Mouse (Mus musculus): ENCODE results near the gene Catsperb. TPM values are rescaled to one million over a fixed set of nuclear protein-coding genes. Genes with fewer than 3 reads are reported as not detected.

The Catsperb gene
- polyA plus RNA-seq, 1 experiment from 2014 or later = not detected

- Histone ChIP-seq H3K4me1 (replicated peaks; ENCODE audit: control insufficient read depth, insufficient read depth, low read length) (no peaks in the 10 kb centered on the region), H3K9ac (ENCODE audit: low read depth, low read length) (no peak overlapping the region), H3K4me3 (ENCODE audit: low read depth, low read length) (no peak overlapping the region), H3K4me2 (no peak overlapping the region), H3K36me3 (ENCODE audit: control insufficient read depth, insufficient read depth, low read length) (no peaks in the 10 kb centered on the region), H3K27me3 (replicated peaks; ENCODE audit: control insufficient read depth, insufficient read depth, low read length) (no peaks in the 10 kb centered on the region), H3K27ac (ENCODE audit: low read depth, low read length) (no peak overlapping the region), H3K9me3 (ENCODE audit: control insufficient read depth, low read length) (no peaks in the 10 kb centered on the region)
- DNase-seq (ENCODE audit: low spot score) = no peak
- ATAC-seq (replicated peaks; ENCODE audit: low FRiP score) = no peak
- 85% methylated on average over 2 of the region's 2 CpGs for WGBS
These were observed 263.0 kb downstream of the Catsperb start for GRCm38 (mm10) chr12:101667502-101667901.

Small RNA genes lying within 50 kb of the gene (microRNA-seq; reads per million reads assigned to microRNA genes)
- gene Gm24542 (ENCODE audit: borderline number of aligned reads) = not detected

All from liver, embryonic 11.5 days (tissue).